Mouse (Mus musculus) liver, embryonic 12.5 days (tissue): ENCODE measurements around the gene Sfr1. TPM values are rescaled to one million over a fixed set of nuclear protein-coding genes. Genes with fewer than 3 reads are reported as not detected.

Experiments used
- ATAC-seq: fragments of 200-750 bp; cut with Nextera tagmentation; 2 replicates; pipeline ENCODE4 v1.8.0; 2017; ENCODE audit warnings: moderate number of reproducible peaks, mild to moderate bottlenecking, moderate library complexity
- H3K27ac ChIP-seq: fragments of 300-500 bp; sonication (generic); 2 replicates; pipeline ENCODE4 v1.5.1; 2016; ENCODE audit warnings: mild to moderate bottlenecking
- H3K27me3 ChIP-seq: fragments of 300-500 bp; sonication (generic); replicated peaks from 2 replicates; pipeline ENCODE4 v1.6.1; 2016; ENCODE audit warnings: mild to moderate bottlenecking, moderate library complexity
- H3K36me3 ChIP-seq: fragments of 300-500 bp; sonication (generic); 2 replicates; pipeline ENCODE4 v1.6.1; 2016; ENCODE audit warnings: mild to moderate bottlenecking, moderate library complexity
- H3K4me1 ChIP-seq: fragments of 300-500 bp; sonication (generic); 2 replicates; pipeline ENCODE4 v1.6.1; 2016
- H3K4me2 ChIP-seq: fragments of 300-500 bp; sonication (generic); 2 replicates; pipeline ENCODE4 v1.6.1; 2016; ENCODE audit warnings: mild to moderate bottlenecking, moderate library complexity
- H3K4me3 ChIP-seq: fragments of 300-500 bp; sonication (generic); 2 replicates; pipeline ENCODE4 v1.5.1; 2016; ENCODE audit warnings: mild to moderate bottlenecking, moderate library complexity
- H3K9ac ChIP-seq: fragments of 300-500 bp; sonication (generic); 2 replicates; pipeline ENCODE4 v1.6.1; 2016; ENCODE audit warnings: mild to moderate bottlenecking, moderate library complexity
- H3K9me3 ChIP-seq: fragments of 300-500 bp; sonication (generic); replicated peaks from 2 replicates; pipeline ENCODE4 v1.6.1; 2016; ENCODE audit warnings: mild to moderate bottlenecking, moderate library complexity
- WGBS: fragments of 180-500 bp; shearing (Covaris S2); methylation state at CpG from one replicate; pipeline ENCODE4 v1.1.7; 2016; ENCODE audit not compliant: insufficient replicate concordance; 5-methylcytosine and 5-hydroxymethylcytosine counted together
- polyA plus RNA-seq: library from polyadenylated mRNA; unstranded; fragments of >200 nt; fragmentation: Nextera tagmentation; extraction: Ambion mirVana; gene quantifications from 2 replicates; pipeline ENCODE4 v1.2.1, GENCODE M21; 2016

The Sfr1 gene
- polyA plus RNA-seq: 126 and 129 TPM in 2 replicates

GRCm38 (mm10) chr19:47731071-47731881 is at the start of gene Sfr1:
Sfr1 (plus strand) TSS chr19:47731682.
- Histone ChIP-seq H3K9ac (peak within 1 kb of the TSS; percentile 82), H3K27me3 (no peaks in the 10 kb centered on the region), H3K4me2 (peak within 1 kb of the TSS; percentile 96), H3K27ac (peak within 1 kb of the TSS; percentile 91), H3K9me3 (no peaks in the 10 kb centered on the region), H3K4me3 (peak within 1 kb of the TSS; percentile 90), H3K36me3 (peaks cover 37% of the 10 kb centered on the region), H3K4me1 (peaks cover 24% of the 10 kb centered on the region)
- WGBS: under 1% methylated on average over 70 of the region's 72 CpGs
- peak; percentile 96 for ATAC-seq

GRCm38 (mm10) chr19:47689592-47689991 is 41.9 kb upstream of the Sfr1 start:
- Histone ChIP-seq H3K4me2 (no peak overlapping the region), H3K9me3 (no peaks in the 10 kb centered on the region), H3K27me3 (0 out of 2 replicates have a peak, but pooled peaks cover 5% of the 10 kb centered on the region), H3K27ac (no peak overlapping the region), H3K4me1 (peaks cover 15% of the 10 kb centered on the region), H3K36me3 (no peaks in the 10 kb centered on the region), H3K9ac (no peak overlapping the region), H3K4me3 (no peak overlapping the region)
- ATAC-seq: no peak
- 18% methylated on average over 7 of the region's 7 CpGs for WGBS

- Histone ChIP-seq H3K4me1 (peaks cover 15% of the 10 kb centered on the region), H3K9me3 (no peaks in the 10 kb centered on the region), H3K27ac (no peak within 1 kb of the TSS), H3K4me2 (no peak within 1 kb of the TSS), H3K27me3 (0 out of 2 replicates have a peak, but pooled peaks cover 5% of the 10 kb centered on the region), H3K36me3 (no peaks in the 10 kb centered on the region), H3K9ac (no peak within 1 kb of the TSS), H3K4me3 (no peak within 1 kb of the TSS)
- ATAC-seq: no peak
- WGBS: 49% methylated on average over 6 of the region's 6 CpGs
Measured at GRCm38 (mm10) chr19:47691994-47692393, 39.5 kb upstream of the Sfr1 start, which contains the start of gene Col17a1. Col17a1 (minus strand) TSS chr19:47692094.

GRCm38 (mm10) chr19:47695725-47696124 is 35.8 kb upstream of the Sfr1 start:
- H3K9ac ChIP-seq: no peak overlapping the region
- no peak overlapping the region for H3K4me2 ChIP-seq
- 48% methylated on average over 6 of the region's 6 CpGs for WGBS
- no peak overlapping the region for H3K27ac ChIP-seq
- no peak overlapping the region for H3K4me3 ChIP-seq
- no peaks in the 10 kb centered on the region for H3K36me3 ChIP-seq
- H3K4me1 ChIP-seq: no peaks in the 10 kb centered on the region
- 0 out of 2 replicates have a peak, but pooled peaks cover 5% of the 10 kb centered on the region for H3K27me3 ChIP-seq
- no peak for ATAC-seq
- no peaks in the 10 kb centered on the region for H3K9me3 ChIP-seq

- Histone ChIP-seq H3K36me3 (no peaks in the 10 kb centered on the region), H3K4me1 (no peaks in the 10 kb centered on the region), H3K4me2 (no peak overlapping the region), H3K27ac (no peak overlapping the region), H3K9ac (no peak overlapping the region), H3K9me3 (no peaks in the 10 kb centered on the region), H3K4me3 (no peak overlapping the region), H3K27me3 (0 out of 2 replicates have a peak, but pooled peaks cover 5% of the 10 kb centered on the region)
- 83% methylated on average over 8 of the region's 8 CpGs for WGBS
- no peak for ATAC-seq
Measured at GRCm38 (mm10) chr19:47696411-47696810, 35.1 kb upstream of the Sfr1 start.

GRCm38 (mm10) chr19:47697067-47697466 is 34.4 kb upstream of the Sfr1 start:
- H3K9ac ChIP-seq: no peak overlapping the region
- 44% methylated on average over 11 of the region's 11 CpGs for WGBS
- H3K27ac ChIP-seq: no peak overlapping the region
- H3K4me1 ChIP-seq: no peaks in the 10 kb centered on the region
- H3K4me3 ChIP-seq: no peak overlapping the region
- H3K36me3 ChIP-seq: no peaks in the 10 kb centered on the region
- no peak overlapping the region for H3K4me2 ChIP-seq
- ATAC-seq: no peak
- no peaks in the 10 kb centered on the region for H3K9me3 ChIP-seq
- H3K27me3 ChIP-seq: 0 out of 2 replicates have a peak, but pooled peaks cover 4% of the 10 kb centered on the region

GRCm38 (mm10) chr19:47698266-47698665 is 33.2 kb upstream of the Sfr1 start:
- Histone ChIP-seq H3K4me3 (no peak overlapping the region), H3K27me3 (no peaks in the 10 kb centered on the region), H3K9me3 (no peaks in the 10 kb centered on the region), H3K36me3 (no peaks in the 10 kb centered on the region), H3K9ac (no peak overlapping the region), H3K4me2 (no peak overlapping the region), H3K4me1 (no peaks in the 10 kb centered on the region), H3K27ac (no peak overlapping the region)
- no peak for ATAC-seq
- WGBS: 59% methylated on average over 9 of the region's 9 CpGs

- ATAC-seq: no peak
- Histone ChIP-seq H3K4me3 (no peak overlapping the region), H3K27me3 (no peaks in the 10 kb centered on the region), H3K9me3 (no peaks in the 10 kb centered on the region), H3K4me2 (no peak overlapping the region), H3K27ac (no peak overlapping the region), H3K4me1 (no peaks in the 10 kb centered on the region), H3K9ac (no peak overlapping the region), H3K36me3 (no peaks in the 10 kb centered on the region)
- WGBS: 69% methylated on average over 9 of the region's 9 CpGs
Measured at GRCm38 (mm10) chr19:47699743-47700142, 31.7 kb upstream of the Sfr1 start.

- ATAC-seq: no peak
- Histone ChIP-seq H3K9ac (no peak overlapping the region), H3K27ac (no peak overlapping the region)
Measured at GRCm38 (mm10) chr19:47700509-47700908, 31.0 kb upstream of the Sfr1 start.

GRCm38 (mm10) chr19:47705080-47705771 is 26.3 kb upstream of the Sfr1 start:
- H3K4me1 ChIP-seq: no peaks in the 10 kb centered on the region
- H3K9ac ChIP-seq: no peak overlapping the region
- no peaks in the 10 kb centered on the region for H3K36me3 ChIP-seq
- no peaks in the 10 kb centered on the region for H3K9me3 ChIP-seq
- WGBS: 61% methylated on average over 13 of the region's 13 CpGs
- H3K4me2 ChIP-seq: no peak overlapping the region
- no peaks in the 10 kb centered on the region for H3K27me3 ChIP-seq
- no peak overlapping the region for H3K27ac ChIP-seq
- ATAC-seq: no peak
- H3K4me3 ChIP-seq: no peak overlapping the region

More at GRCm38 (mm10) chr19:47700509-47700908, 31.0 kb upstream of the Sfr1 start:
- Histone ChIP-seq H3K4me3 (no peak overlapping the region), H3K27me3 (no peaks in the 10 kb centered on the region), H3K9me3 (no peaks in the 10 kb centered on the region), H3K4me2 (no peak overlapping the region), H3K4me1 (no peaks in the 10 kb centered on the region), H3K36me3 (no peaks in the 10 kb centered on the region)
- 68% methylated on average over 8 of the region's 8 CpGs for WGBS

- H3K4me2 ChIP-seq: no peak overlapping the region
- no peak overlapping the region for H3K4me3 ChIP-seq
- no peaks in the 10 kb centered on the region for H3K36me3 ChIP-seq
- no peak for ATAC-seq
- H3K9me3 ChIP-seq: no peaks in the 10 kb centered on the region
- H3K27ac ChIP-seq: no peak overlapping the region
- 79% methylated on average over 8 of the region's 8 CpGs for WGBS
- no peaks in the 10 kb centered on the region for H3K27me3 ChIP-seq
- H3K4me1 ChIP-seq: no peaks in the 10 kb centered on the region
- no peak overlapping the region for H3K9ac ChIP-seq
Measured at GRCm38 (mm10) chr19:47705772-47706309, 25.6 kb upstream of the Sfr1 start.

- Histone ChIP-seq H3K27ac (no peak overlapping the region), H3K4me1 (no peaks in the 10 kb centered on the region), H3K4me3 (no peak overlapping the region), H3K36me3 (no peaks in the 10 kb centered on the region), H3K27me3 (no peaks in the 10 kb centered on the region), H3K9me3 (no peaks in the 10 kb centered on the region), H3K9ac (no peak overlapping the region), H3K4me2 (no peak overlapping the region)
- ATAC-seq: no peak
- WGBS: 66% methylated on average over 4 of the region's 4 CpGs
Measured at GRCm38 (mm10) chr19:47710376-47710775, 21.1 kb upstream of the Sfr1 start.
